Mouse (Mus musculus) stomach, postnatal 0 days (tissue): ENCODE results near the gene Pds5a.

Experiments used
- CTCF ChIP-seq: IDR thresholded peaks from 2 replicates; pipeline ENCODE4 v1.5.1; 2016; ENCODE audit warnings: antibody characterized with exemption, low read depth, mild to moderate bottlenecking, moderate library complexity
- EP300 ChIP-seq: optimal IDR thresholded peaks from 2 replicates; pipeline ENCODE3; 2016; ENCODE audit warnings: antibody characterized with exemption

DNA sequence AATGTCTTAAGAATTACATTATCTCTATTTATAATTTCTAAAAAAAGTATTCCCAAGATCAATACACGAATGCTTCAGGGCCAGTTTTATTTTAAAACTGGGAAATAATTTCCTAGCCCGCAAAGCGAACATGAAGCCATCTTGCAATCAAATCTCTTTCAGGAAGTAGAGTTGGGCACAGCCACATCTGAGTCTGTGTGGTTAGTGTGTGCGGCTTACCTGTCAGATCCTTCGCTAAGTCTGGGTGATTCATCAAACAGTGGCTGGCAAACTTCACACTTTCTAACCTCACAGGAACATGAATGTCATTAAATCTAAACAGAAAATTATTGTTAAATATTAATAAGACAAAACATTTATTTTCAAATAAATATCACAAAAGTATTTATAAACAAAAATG is 44.3 kb downstream of the Pds5a start:
- TF ChIP-seq CTCF = no peak
- TF ChIP-seq EP300 = no peak
